14 mouse cellular contexts compared by ENCODE assay signal in genomic region chr5:136487397-136488093, GRCm38 (mm10).
A peak's percentile ranks its signal among the peaks of the same experiment; 100 is the strongest.
DNase-seq lines count a peak whose midpoint lies in the region; ATAC-seq and TF ChIP-seq lines count a peak whose summit lies in the region.
"Had no signal": no experiment of that assay in that cellular context is flagged by ENCODE, and none has a peak within 500 bp of the region (broad histone marks: within the 10 kb centered on the region; RNA-seq: fewer than 3 reads in every experiment).

No protein-coding gene starts in this region.

- H3K4me1 ChIP-seq in hindbrain, postnatal 0 days (ENCODE audit: insufficient read depth, low read length): peaks cover 20% of the 10 kb centered on the region
- no peaks in the 10 kb centered on the region for H3K4me1 ChIP-seq in hindbrain, embryonic 11.5 days (replicated peaks; ENCODE audit: control insufficient read depth, insufficient read depth, low read length)
- H3K4me1 ChIP-seq: midbrain, embryonic 12.5 days had no signal

- no peak for TF ChIP-seq CTCF in hindbrain, postnatal 0 days (IDR thresholded peaks at IDR 0.05; ENCODE audit: low read depth)

- no peaks in the 10 kb centered on the region for H3K27me3 ChIP-seq in hindbrain, postnatal 0 days (ENCODE audit: insufficient read depth, low read length)
- H3K27me3 ChIP-seq in hindbrain, embryonic 11.5 days (ENCODE audit: control insufficient read depth, insufficient read depth, low read length): no peaks in the 10 kb centered on the region
- H3K27me3 ChIP-seq in myocyte (ENCODE audit: control insufficient read depth, insufficient read depth, insufficient read length): no peaks in the 10 kb centered on the region
- H3K27me3 ChIP-seq: liver, embryonic 13.5 days; midbrain, embryonic 12.5 days; neural tube, embryonic 15.5 days had no signal

- no peak for DNase-seq in hindbrain, postnatal 0 days (ENCODE audit: low spot score)
- no peak for DNase-seq in hindbrain, embryonic 11.5 days (ENCODE audit: low spot score)
- DNase-seq in frontal cortex, postnatal 36 days (ENCODE audit: low spot score in 2 of 2): peak; percentile 58 to 71
- no peak for DNase-seq in yolk sac, embryonic 10.5 days (ENCODE audit: low spot score)
- DNase-seq: embryo, embryonic 11 days; gastrocnemius, adult 2 months; kidney, postnatal 10 days; liver, embryonic 13.5 days; thymus, postnatal 14 days had no signal

- no peak for ATAC-seq in hindbrain, postnatal 0 days
- ATAC-seq in hindbrain, embryonic 11.5 days (ENCODE audit: low FRiP score): no peak
- ATAC-seq in common myeloid progenitor, adult 5-6 weeks (replicated peaks; ENCODE audit: low read depth, poor library complexity, severe bottlenecking): peak; percentile 88
- no peak for ATAC-seq in erythroblast, adult 5-6 weeks (replicated peaks; ENCODE audit: low FRiP score, poor library complexity, severe bottlenecking)

- peaks cover 69% of the 10 kb centered on the region for H3K79me2 ChIP-seq in myocyte (ENCODE audit: control insufficient read depth, insufficient read depth)

- TF ChIP-seq POLR2A in myocyte (IDR thresholded peaks at IDR 0.05; ENCODE audit: insufficient read length, low read depth): no peak

- H3ac ChIP-seq in myocyte (ENCODE audit: control insufficient read depth, insufficient read length): no peak overlapping the region

- H3K4me3 ChIP-seq in hindbrain, postnatal 0 days (ENCODE audit: low read length): no peak overlapping the region
- no peak overlapping the region for H3K4me3 ChIP-seq in hindbrain, embryonic 11.5 days (ENCODE audit: low read depth, low read length)
- H3K4me3 ChIP-seq in myocyte: no peak overlapping the region
- H3K4me3 ChIP-seq: gastrocnemius, adult 2 months; liver, embryonic 13.5 days; midbrain, embryonic 12.5 days; neural tube, embryonic 15.5 days had no signal

- H3K9ac ChIP-seq in hindbrain, postnatal 0 days (replicated peaks; ENCODE audit: low read length): no peak overlapping the region
- H3K9ac ChIP-seq in hindbrain, embryonic 11.5 days (ENCODE audit: low read depth, low read length): no peak overlapping the region
- H3K9ac ChIP-seq: liver, embryonic 13.5 days; midbrain, embryonic 12.5 days; neural tube, embryonic 15.5 days had no signal

- 59% methylated on average over 11 of the region's 11 CpGs for WGBS in hindbrain, postnatal 0 days
- 78% methylated on average over 11 of the region's 11 CpGs for WGBS in hindbrain, embryonic 11.5 days

- H3K27ac ChIP-seq in hindbrain, postnatal 0 days: peak overlapping the region; percentile 16; the same call in 1 of the 2 replicates
- no peak overlapping the region for H3K27ac ChIP-seq in hindbrain, embryonic 11.5 days (ENCODE audit: low read depth, low read length)
- H3K27ac ChIP-seq: gastrocnemius, adult 2 months; liver, embryonic 13.5 days; midbrain, embryonic 12.5 days; neural tube, embryonic 15.5 days had no signal

- H3K4me2 ChIP-seq in hindbrain, postnatal 0 days (ENCODE audit: low read depth, low read length): no peak overlapping the region
- no peak overlapping the region for H3K4me2 ChIP-seq in hindbrain, embryonic 11.5 days (replicated peaks; ENCODE audit: low read depth, low read length)
- H3K4me2 ChIP-seq in myocyte (ENCODE audit: low read depth): no peak overlapping the region
- H3K4me2 ChIP-seq: liver, embryonic 13.5 days; midbrain, embryonic 12.5 days; neural tube, embryonic 15.5 days had no signal

- no peaks in the 10 kb centered on the region for H3K9me3 ChIP-seq in hindbrain, postnatal 0 days (ENCODE audit: low read length)
- no peaks in the 10 kb centered on the region for H3K9me3 ChIP-seq in hindbrain, embryonic 11.5 days (ENCODE audit: control insufficient read depth, low read length)
- H3K9me3 ChIP-seq: liver, embryonic 13.5 days; midbrain, embryonic 12.5 days; neural tube, embryonic 15.5 days had no signal

- H3K36me3 ChIP-seq in hindbrain, postnatal 0 days (ENCODE audit: insufficient read depth, low read length): peaks cover 4% of the 10 kb centered on the region; the same call in 1 of the 2 replicates
- no peaks in the 10 kb centered on the region for H3K36me3 ChIP-seq in hindbrain, embryonic 11.5 days (ENCODE audit: control insufficient read depth, insufficient read depth, low read length)
- H3K36me3 ChIP-seq in myocyte (ENCODE audit: control insufficient read depth, insufficient read depth): no peaks in the 10 kb centered on the region

TF ChIP-seq in myocyte, 11 proteins besides CTCF, POLR2A, EP300 and RAD21:
- no peak for TF ChIP-seq MYOG (IDR thresholded peaks at IDR 0.05; ENCODE audit: control insufficient read depth in 1 of 3, insufficient read depth in 1 of 3, insufficient read length in 2 of 3, low read depth in 2 of 3)
- TF ChIP-seq USF1 (IDR thresholded peaks at IDR 0.05; ENCODE audit: low read depth): no peak
- TF ChIP-seq CEBPB (IDR thresholded peaks at IDR 0.05; ENCODE audit: insufficient read depth, poor library complexity, severe bottlenecking): peak; percentile 51; the same call in 1 of the 2 replicates

Comparison
In these comparisons a context has a peak if more than half of its experiments do, and no peak if none do; other contexts are left out.
1. DNase-seq: peak in frontal cortex, postnatal 36 days (2 of 2); none in hindbrain, postnatal 0 days (single experiment), hindbrain, embryonic 11.5 days (single experiment) and yolk sac, embryonic 10.5 days (single experiment).